In the genomic region with DNA sequence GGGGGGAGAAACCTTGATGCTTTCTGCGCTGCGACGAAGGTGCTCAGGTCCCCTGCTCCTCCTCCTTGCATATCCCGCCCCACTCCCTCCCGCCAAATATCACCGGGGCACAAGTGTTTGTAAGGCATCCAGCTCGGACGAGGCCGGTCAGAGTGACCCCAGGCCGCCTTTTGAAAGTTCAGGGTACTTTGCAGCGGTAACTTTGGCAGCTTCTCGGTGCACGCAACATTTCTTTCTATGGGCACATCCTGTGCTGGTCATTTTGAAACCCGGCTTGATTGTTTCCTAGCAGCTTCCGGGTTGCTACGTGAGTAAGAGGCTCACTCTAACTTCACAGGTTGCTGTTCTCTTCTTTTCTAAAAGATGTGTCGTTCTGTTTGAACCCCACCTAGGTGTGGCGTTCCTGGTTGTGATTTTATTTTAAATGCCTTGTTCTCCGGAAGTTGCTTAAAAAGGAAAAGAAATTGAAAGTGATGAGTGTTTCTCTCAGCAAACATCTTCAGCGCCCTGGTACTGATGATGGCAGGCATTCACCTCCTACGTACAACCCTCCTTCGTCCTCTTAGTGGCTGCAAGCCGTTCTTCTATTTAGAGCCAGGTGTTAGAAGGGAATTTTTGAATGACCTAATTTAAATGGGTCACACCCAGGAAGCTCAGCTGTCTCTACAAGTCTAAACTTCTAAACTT, we compare ENCODE assay signal across 8 mouse cellular contexts. TPM values are rescaled to one million over a fixed set of nuclear protein-coding genes. Genes with fewer than 3 reads are reported as not detected.
DNase-seq lines count a peak whose midpoint lies in the region; ATAC-seq lines count a peak whose summit lies in the region.

No protein-coding gene starts in this region.

- peak overlapping the region; percentile 73 for H3K4me3 ChIP-seq in kidney, embryonic 15.5 days (replicated peaks)

- H3K27ac ChIP-seq in kidney, embryonic 15.5 days: no peak overlapping the region

- H3K36me3 ChIP-seq in kidney, embryonic 15.5 days: no peaks in the 10 kb centered on the region
- no peaks in the 10 kb centered on the region for H3K36me3 ChIP-seq in splenic B cell, adult 2 months (ENCODE audit: control insufficient read depth, insufficient read depth, low read length, poor library complexity, severe bottlenecking)

- H3K9me3 ChIP-seq in kidney, embryonic 15.5 days (replicated peaks): no peaks in the 10 kb centered on the region

- DNase-seq in heart, adult 11 months: peak; percentile 88
- no peak for DNase-seq in heart, postnatal 25 days (ENCODE audit: low spot score)
- DNase-seq in R1 (ENCODE audit: low read depth, low spot score): peak; percentile 43
- DNase-seq in lung, postnatal 36 days: peak; percentile 61
- peak; percentile 82 for DNase-seq in splenic B cell, adult 2 months (ENCODE audit: low read depth, low spot score)

- intact Hi-C loops in heart, postnatal 25 days (cut with DNase I): no loop called here

- ATAC-seq in granulocyte monocyte progenitor cell, adult 5-6 weeks (replicated peaks; ENCODE audit: poor library complexity, severe bottlenecking): peak; percentile 11; the same call in 1 of the 2 replicates
- ATAC-seq in kidney, embryonic 15.5 days (replicated peaks; ENCODE audit: low FRiP score): no peak; the same call in 1 of the 2 replicates
- no peak for ATAC-seq in cerebellum, adult (ENCODE audit: insufficient number of reproducible peaks, low FRiP score, low TSS enrichment)

- H3K9ac ChIP-seq in kidney, embryonic 15.5 days: peak overlapping the region; percentile 64

- H3K4me2 ChIP-seq in kidney, embryonic 15.5 days: peak overlapping the region; percentile 100

- H3K4me1 ChIP-seq in kidney, embryonic 15.5 days: peaks cover 40% of the 10 kb centered on the region

- under 1% methylated on average over 23 of the region's 23 CpGs for WGBS in kidney, embryonic 15.5 days

- peaks cover 39% of the 10 kb centered on the region for H3K27me3 ChIP-seq in kidney, embryonic 15.5 days
- no peaks in the 10 kb centered on the region for H3K27me3 ChIP-seq in splenic B cell, adult 2 months (ENCODE audit: control insufficient read depth, insufficient read depth, low read length, poor library complexity, severe bottlenecking)

RNA-seq across cellular contexts. Expression of a gene that starts 4.7 kb away (rescaled TPM):
- total RNA-seq in heart, postnatal 25 days (2021): 10 to 100 TPM; 17.0 to 20.2 TPM
- 17.5 and 18.5 TPM in 2 replicates for total RNA-seq in granulocyte monocyte progenitor cell, adult 5-6 weeks (2014; fragmentation: Nextera tagmentation)
- total RNA-seq in granulocyte monocyte progenitor cell, adult 5-6 weeks (2017): 33.6 and 34.7 TPM in 2 replicates
- 32.0 and 36.3 TPM in 2 replicates for polyA plus RNA-seq in kidney, embryonic 15.5 days (2015; fragmentation: Nextera tagmentation; extraction: Ambion mirVana)
